Mouse (Mus musculus): Measurements from ENCODE around the gene Sema6b. TPM values are rescaled to one million over a fixed set of nuclear protein-coding genes. Genes with fewer than 3 reads are reported as not detected.

Sema6b gene
- polyA plus RNA-seq, 1 experiment from 2014 or later = 2.3 TPM

DNA sequence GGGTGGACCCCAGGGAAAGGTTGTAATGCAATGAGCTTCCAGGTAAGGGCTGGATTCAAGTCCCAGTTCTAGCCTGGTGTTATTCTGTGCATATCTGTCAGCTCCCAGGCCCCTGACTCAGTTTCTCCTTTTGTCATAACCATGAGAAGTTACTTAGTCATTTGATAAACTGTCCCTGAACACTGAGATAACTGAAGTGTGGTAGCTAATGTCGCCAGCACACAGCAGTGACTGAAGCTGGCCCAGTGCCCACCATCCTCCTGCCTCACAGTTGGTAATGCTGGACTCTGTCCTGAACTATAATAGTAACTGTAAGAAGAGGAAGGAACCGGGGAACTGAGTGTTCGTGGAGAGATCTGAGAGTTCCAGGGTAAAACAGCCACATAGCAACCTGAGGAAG lies 24.4 kb upstream of the Sema6b start:
- H3K4me2 ChIP-seq = no peak overlapping the region
- no peaks in the 10 kb centered on the region for H3K9me3 ChIP-seq
- no peak overlapping the region for H3K27ac ChIP-seq
- no peak for ATAC-seq (ENCODE audit: insufficient number of reproducible peaks, low FRiP score, low TSS enrichment, low read depth)
- H3K4me1 ChIP-seq = peaks cover 22% of the 10 kb centered on the region
- H3K36me3 ChIP-seq = no peaks in the 10 kb centered on the region
- H3K27me3 ChIP-seq = peaks cover 4% of the 10 kb centered on the region; the same call in 1 of the 2 replicates
- WGBS = 72% methylated on average over 3 of the region's 3 CpGs
- no peak overlapping the region for H3K4me3 ChIP-seq
- H3K9ac ChIP-seq = no peak overlapping the region

DNA sequence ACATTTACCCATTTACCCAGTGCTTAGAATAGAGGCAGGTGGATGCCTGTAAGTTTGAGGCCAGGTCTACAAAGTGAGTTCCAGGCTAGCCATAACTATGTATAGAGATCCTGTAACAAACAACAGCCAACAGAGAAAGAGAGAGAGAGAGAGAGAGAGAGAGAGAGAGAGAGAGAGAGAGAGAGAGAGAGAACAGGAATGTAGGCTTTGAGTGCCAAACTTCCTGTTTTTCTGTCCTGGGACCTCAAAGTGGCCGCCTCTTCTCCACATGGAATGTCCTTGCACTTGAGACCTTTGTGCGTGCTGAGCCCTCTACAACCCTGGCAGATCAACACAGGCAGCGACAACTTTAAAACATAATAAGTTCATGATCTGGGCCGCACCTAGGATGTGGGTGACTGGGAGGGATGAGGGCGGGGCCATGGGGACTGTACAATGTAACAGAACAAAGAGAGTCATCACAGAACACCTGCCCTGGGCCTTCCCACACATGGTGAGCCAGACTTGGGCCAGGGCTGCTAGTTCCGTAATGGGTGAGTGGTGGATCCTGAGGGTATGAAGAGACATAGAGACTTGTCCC lies 23.5 kb upstream of the Sema6b start:
- Histone ChIP-seq H3K36me3 (no peaks in the 10 kb centered on the region), H3K4me2 (peak overlapping the region; percentile 81), H3K9ac (no peak overlapping the region), H3K27ac (no peak overlapping the region), H3K9me3 (no peaks in the 10 kb centered on the region), H3K27me3 (peaks cover 11% of the 10 kb centered on the region), H3K4me3 (peak overlapping the region; percentile 48; the same call in 1 of the 2 replicates), H3K4me1 (peaks cover 22% of the 10 kb centered on the region)
- WGBS = 77% methylated on average over 6 of the region's 6 CpGs
- ATAC-seq (ENCODE audit: insufficient number of reproducible peaks, low FRiP score, low TSS enrichment, low read depth) = no peak

DNA sequence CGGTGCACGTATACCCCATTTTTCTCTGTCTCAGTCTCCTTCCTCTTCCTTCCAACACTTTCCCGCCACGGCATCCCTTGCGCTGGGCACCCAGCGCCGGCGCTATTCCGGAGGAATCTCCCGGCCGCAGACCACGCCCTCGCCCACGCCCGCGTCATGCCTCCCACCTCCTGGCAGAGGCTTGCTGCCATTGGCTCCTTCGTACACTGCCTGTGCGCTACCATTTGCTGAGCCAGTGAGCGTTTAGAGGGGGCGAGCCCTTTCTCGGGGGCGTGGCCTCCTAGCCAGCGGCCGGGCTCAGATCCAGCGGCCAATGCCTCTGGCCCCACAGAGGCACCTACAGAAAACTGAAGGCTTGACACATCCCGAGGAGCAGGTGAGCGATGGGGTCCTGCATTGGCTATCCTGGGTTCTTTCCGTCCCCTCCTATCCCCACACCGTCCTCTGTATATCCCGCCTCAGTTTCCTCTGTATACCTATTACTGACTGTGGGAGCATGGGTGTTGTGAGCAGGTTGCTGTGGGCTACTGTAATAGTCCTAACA lies 22.2 kb upstream of the Sema6b start, which contains the start of gene Tnfaip8l1:
Tnfaip8l1 (plus strand) TSS at position 247 of the 544 bp plus-strand sequence.
- peak within 1 kb of the TSS; percentile 81 for H3K4me2 ChIP-seq
- under 1% methylated on average over 30 of the region's 30 CpGs for WGBS
- H3K4me1 ChIP-seq = peaks cover 22% of the 10 kb centered on the region
- peak; percentile 95 for ATAC-seq (ENCODE audit: insufficient number of reproducible peaks, low FRiP score, low TSS enrichment, low read depth)
- peak within 1 kb of the TSS; percentile 48 for H3K4me3 ChIP-seq
- H3K27me3 ChIP-seq = peaks cover 24% of the 10 kb centered on the region
- H3K9me3 ChIP-seq = no peaks in the 10 kb centered on the region
- no peak within 1 kb of the TSS; the same call in 1 of the 2 replicates for H3K27ac ChIP-seq
- no peaks in the 10 kb centered on the region for H3K36me3 ChIP-seq
- peak within 1 kb of the TSS; percentile 35 for H3K9ac ChIP-seq

DNA sequence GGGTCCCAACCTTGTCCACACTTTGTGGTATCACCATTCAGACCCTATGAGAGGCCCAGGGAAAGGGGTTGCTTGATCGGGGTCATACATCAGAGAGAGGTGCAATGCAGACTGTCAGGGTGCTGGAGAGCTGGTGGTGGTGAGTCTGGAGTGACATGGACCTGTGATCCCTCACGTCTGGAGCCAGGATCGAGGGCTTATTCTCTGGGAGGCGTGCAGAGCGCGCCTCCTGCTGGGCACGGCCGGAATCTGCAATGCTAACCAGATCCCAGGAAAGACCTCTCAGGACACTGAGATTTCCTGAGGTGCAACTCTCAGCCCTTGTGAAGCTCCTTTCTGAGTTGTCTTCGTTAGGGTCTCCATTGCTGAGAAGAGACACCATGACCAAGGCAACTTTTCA lies 19.6 kb upstream of the Sema6b start:
- Histone ChIP-seq H3K27ac (no peak overlapping the region), H3K36me3 (no peaks in the 10 kb centered on the region), H3K4me2 (no peak overlapping the region), H3K9ac (no peak overlapping the region), H3K4me1 (peaks cover 19% of the 10 kb centered on the region), H3K4me3 (no peak overlapping the region), H3K9me3 (no peaks in the 10 kb centered on the region), H3K27me3 (peaks cover 40% of the 10 kb centered on the region)
- ATAC-seq (ENCODE audit: insufficient number of reproducible peaks, low FRiP score, low TSS enrichment, low read depth) = no peak
- WGBS = 3% methylated on average over 9 of the region's 9 CpGs

DNA sequence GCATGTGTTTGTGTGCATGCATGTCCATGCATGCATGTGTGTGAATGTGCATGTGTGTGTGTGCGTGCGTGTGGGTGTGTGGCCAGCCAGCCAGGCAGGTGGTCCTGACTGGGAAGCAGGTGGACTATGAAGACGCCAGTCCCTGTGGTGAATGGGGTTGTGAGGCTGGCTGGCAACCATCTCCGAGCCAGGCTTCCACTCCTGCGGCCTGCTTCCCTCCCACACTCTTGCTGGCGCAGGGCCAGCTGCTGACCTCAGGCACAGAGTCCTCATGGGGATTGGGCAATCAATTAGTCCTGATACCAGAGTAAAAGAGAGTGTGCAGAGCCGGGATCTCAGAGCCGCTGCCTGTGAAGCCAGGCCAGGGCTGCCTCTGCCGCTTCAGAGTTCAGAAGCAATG lies 13.5 kb upstream of the Sema6b start:
- Histone ChIP-seq H3K4me1 (peaks cover 8% of the 10 kb centered on the region; the same call in 1 of the 2 replicates), H3K9ac (no peak overlapping the region), H3K9me3 (no peaks in the 10 kb centered on the region), H3K4me3 (no peak overlapping the region), H3K4me2 (no peak overlapping the region), H3K36me3 (no peaks in the 10 kb centered on the region), H3K27me3 (peaks cover 71% of the 10 kb centered on the region), H3K27ac (no peak overlapping the region)
- peak; percentile 8; the same call in 1 of the 2 replicates for ATAC-seq (ENCODE audit: insufficient number of reproducible peaks, low FRiP score, low TSS enrichment, low read depth)
- 32% methylated on average over 9 of the region's 9 CpGs for WGBS

DNA sequence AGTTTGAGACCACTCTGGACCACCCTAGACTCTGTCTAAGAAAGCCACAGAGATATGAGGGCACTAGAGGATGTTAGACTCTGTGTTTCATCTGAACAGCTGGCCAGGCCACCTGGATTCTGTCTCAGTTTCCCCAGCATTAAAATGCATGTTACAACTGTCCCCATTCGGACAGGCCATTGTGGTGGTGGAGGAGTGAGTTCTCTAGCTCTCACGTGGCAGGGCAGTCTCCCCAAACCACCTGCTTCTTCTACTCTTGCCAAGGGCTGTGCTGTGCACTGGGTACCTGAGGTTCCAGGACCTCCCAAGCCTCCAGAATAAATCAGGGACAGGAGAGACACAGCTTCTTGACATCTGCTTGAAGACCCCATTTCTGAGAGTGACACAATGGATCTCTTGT lies 9.8 kb upstream of the Sema6b start:
- H3K9ac ChIP-seq = no peak overlapping the region
- H3K27ac ChIP-seq = no peak overlapping the region
- 43% methylated on average over 2 of the region's 2 CpGs for WGBS
- ATAC-seq (ENCODE audit: insufficient number of reproducible peaks, low FRiP score, low TSS enrichment, low read depth) = no peak
- H3K4me3 ChIP-seq = no peak overlapping the region
- no peak overlapping the region for H3K4me2 ChIP-seq
- peaks cover 10% of the 10 kb centered on the region; the same call in 1 of the 2 replicates for H3K4me1 ChIP-seq
- H3K27me3 ChIP-seq = peaks cover 80% of the 10 kb centered on the region
- H3K36me3 ChIP-seq = no peaks in the 10 kb centered on the region
- H3K9me3 ChIP-seq = no peaks in the 10 kb centered on the region

DNA sequence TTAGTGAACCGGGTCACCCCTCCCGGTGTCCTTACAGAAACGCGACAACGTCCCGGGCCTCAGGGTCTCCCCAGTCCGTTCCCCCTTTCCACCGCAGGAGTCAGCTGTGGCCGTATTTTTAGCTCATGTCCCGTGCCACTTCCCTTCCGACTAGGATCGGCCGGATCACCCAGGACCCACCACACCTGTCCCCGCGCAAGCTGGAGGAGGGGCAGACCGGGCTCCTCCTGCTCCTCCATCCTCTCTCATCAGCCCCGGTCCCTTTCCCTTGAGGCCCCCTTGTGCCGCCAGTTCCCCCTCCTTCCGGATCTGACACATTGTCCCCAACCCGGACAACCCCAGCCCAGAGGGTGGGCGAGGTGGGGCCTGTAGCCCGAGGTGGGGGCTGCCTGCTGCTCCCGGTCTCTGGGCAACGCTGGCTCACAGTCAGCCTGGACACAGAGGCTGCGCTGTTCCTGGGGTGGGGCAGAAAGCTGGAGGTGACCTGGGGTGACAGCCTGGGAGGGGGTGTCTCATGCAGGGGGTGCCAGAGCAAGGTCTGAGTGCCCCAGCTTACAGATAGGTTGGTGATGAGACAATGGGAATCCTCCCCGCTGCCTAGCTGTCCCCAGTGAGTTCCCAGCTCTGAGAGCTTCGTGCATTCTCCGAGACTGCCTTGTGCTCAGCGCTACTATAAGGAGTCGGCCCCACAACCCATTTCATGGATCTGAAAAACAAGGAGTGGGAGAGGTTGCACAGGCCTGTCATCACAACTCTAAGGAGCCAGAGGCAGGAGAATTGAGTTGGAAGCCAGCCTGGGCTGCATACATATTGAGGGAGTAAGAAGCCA lies 8.9 kb upstream of the Sema6b start:
- peaks cover 10% of the 10 kb centered on the region; the same call in 1 of the 2 replicates for H3K4me1 ChIP-seq
- no peaks in the 10 kb centered on the region for H3K36me3 ChIP-seq
- ATAC-seq (ENCODE audit: insufficient number of reproducible peaks, low FRiP score, low TSS enrichment, low read depth) = no peak
- no peak overlapping the region; the same call in 1 of the 2 replicates for H3K9ac ChIP-seq
- 2% methylated on average over 30 of the region's 30 CpGs for WGBS
- H3K9me3 ChIP-seq = no peaks in the 10 kb centered on the region
- peak overlapping the region; percentile 30 for H3K4me2 ChIP-seq
- H3K27ac ChIP-seq = no peak overlapping the region
- peaks cover 87% of the 10 kb centered on the region for H3K27me3 ChIP-seq
- peak overlapping the region; percentile 13 for H3K4me3 ChIP-seq

DNA sequence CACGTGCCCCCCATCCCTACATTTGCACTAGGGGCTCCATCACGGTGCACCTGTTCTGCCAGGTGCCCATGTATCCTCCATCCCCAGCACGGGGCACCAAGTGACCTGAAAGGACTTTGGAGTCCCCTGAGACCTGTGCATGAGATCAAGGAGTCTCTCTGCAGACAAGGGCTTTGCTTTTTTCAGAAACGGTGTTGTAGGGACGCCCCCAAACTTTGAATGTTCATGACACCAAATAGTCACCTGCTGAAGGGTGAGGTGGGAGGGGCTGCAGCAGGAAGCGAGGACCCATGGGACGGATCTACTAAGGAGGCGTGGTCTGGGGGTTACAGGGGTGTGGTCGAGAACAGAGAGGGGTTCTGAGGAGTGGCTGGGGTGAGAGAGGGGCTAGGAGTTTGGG lies 8.1 kb upstream of the Sema6b start:
- Histone ChIP-seq H3K36me3 (no peaks in the 10 kb centered on the region), H3K9me3 (no peaks in the 10 kb centered on the region), H3K4me2 (peak overlapping the region; percentile 30), H3K27ac (no peak overlapping the region), H3K9ac (no peak overlapping the region), H3K4me3 (peak overlapping the region; percentile 13; the same call in 1 of the 2 replicates), H3K27me3 (peaks cover 87% of the 10 kb centered on the region), H3K4me1 (peaks cover 10% of the 10 kb centered on the region; the same call in 1 of the 2 replicates)
- ATAC-seq (ENCODE audit: insufficient number of reproducible peaks, low FRiP score, low TSS enrichment, low read depth) = no peak
- 21% methylated on average over 9 of the region's 9 CpGs for WGBS

DNA sequence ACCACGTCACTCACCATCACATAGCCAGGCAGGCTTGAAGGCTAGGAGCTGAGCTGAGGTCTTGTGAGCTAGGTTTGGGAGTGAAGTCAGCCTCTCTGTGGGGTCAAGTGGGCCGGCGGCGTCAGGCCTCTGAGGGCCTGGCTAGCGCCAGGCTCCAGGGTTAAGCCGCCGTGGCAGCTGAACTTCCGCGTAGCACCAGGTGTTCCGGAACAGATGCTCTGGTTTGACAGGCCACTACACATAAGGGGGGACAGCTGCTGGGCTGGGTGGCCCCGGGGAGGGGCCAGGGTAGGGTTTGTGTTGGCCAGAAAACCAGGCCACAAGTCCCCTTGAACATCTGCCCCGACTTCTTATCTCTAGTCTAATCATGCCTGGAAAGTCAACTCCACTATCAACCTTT lies 7.3 kb upstream of the Sema6b start:
- Histone ChIP-seq H3K27ac (no peak overlapping the region), H3K4me2 (no peak overlapping the region), H3K9me3 (no peaks in the 10 kb centered on the region), H3K36me3 (no peaks in the 10 kb centered on the region), H3K27me3 (peaks cover 90% of the 10 kb centered on the region), H3K4me1 (peaks cover 10% of the 10 kb centered on the region; the same call in 1 of the 2 replicates), H3K4me3 (no peak overlapping the region), H3K9ac (no peak overlapping the region)
- ATAC-seq (ENCODE audit: insufficient number of reproducible peaks, low FRiP score, low TSS enrichment, low read depth) = no peak
- 40% methylated on average over 12 of the region's 12 CpGs for WGBS

DNA sequence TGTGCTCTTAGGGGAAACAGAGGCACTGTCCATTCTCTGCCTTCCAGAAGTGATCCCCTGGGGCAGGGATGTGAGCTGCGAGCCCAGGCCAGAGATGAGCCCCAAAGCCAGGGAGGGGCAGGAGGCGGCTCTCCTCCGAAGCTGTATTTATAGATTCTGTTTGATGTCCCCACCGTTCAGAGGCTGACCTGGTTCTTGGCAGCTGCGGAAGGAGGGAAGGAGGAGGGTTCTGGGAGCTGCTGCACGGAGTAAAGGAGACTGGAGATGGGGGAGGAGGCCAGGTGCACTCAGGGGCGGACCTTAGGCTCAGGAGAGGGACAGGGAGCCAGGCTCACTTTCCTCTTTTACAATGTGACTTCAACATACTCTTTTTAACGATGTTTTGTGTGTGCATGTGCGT lies 6.0 kb upstream of the Sema6b start:
- peaks cover 23% of the 10 kb centered on the region for H3K4me1 ChIP-seq
- H3K27me3 ChIP-seq = peaks cover 99% of the 10 kb centered on the region

DNA sequence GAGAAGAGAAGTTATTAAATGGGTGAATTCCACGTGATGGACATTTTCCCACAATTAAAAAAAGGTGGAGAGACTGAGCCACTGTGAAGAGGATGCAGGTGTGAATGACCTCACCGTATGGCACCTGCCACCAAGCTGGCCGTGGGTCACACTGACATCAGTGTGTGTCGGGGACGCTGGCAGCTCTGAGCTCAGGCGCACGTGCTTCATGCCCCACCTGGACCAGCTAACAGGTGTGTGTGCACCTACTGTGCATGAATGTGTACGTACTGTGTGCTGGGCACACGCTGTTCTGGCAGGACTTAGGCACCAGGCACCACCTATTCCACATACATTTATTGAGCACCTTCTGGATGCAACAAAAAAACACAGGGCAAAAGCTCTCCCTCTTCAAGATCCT lies 4.4 kb upstream of the Sema6b start:
- H3K4me3 ChIP-seq = no peak overlapping the region
- no peak overlapping the region for H3K4me2 ChIP-seq
- H3K9ac ChIP-seq = no peak overlapping the region
- H3K4me1 ChIP-seq = peaks cover 28% of the 10 kb centered on the region
- 64% methylated on average over 9 of the region's 9 CpGs for WGBS
- H3K27me3 ChIP-seq = peaks cover 99% of the 10 kb centered on the region
- no peaks in the 10 kb centered on the region for H3K9me3 ChIP-seq
- no peak overlapping the region for H3K27ac ChIP-seq
- ATAC-seq (ENCODE audit: insufficient number of reproducible peaks, low FRiP score, low TSS enrichment, low read depth) = no peak
- no peaks in the 10 kb centered on the region for H3K36me3 ChIP-seq

More for the DNA sequence above, 6.0 kb upstream of the Sema6b start:
- Histone ChIP-seq H3K4me2 (no peak overlapping the region), H3K27ac (no peak overlapping the region), H3K9me3 (no peaks in the 10 kb centered on the region), H3K9ac (no peak overlapping the region), H3K36me3 (no peaks in the 10 kb centered on the region), H3K4me3 (no peak overlapping the region)
- WGBS = 13% methylated on average over 9 of the region's 9 CpGs
- ATAC-seq (ENCODE audit: insufficient number of reproducible peaks, low FRiP score, low TSS enrichment, low read depth) = no peak

Data from limb, embryonic 15.5 days (tissue).